Mouse (Mus musculus) MEL (cell line): ENCODE measurements around the gene Stab2. TPM values are rescaled to one million over a fixed set of nuclear protein-coding genes. Genes with fewer than 3 reads are reported as not detected.

ENCODE experiments used
- DNase-seq: peaks from one replicate; pipeline ENCODE4 v3.0.0; 2011; ENCODE audit warnings: low read depth, low spot score
- H3K27ac ChIP-seq: 2 replicates; pipeline ENCODE4 v1.5.1; 2012; ENCODE audit warnings: low read depth, mild to moderate bottlenecking, control low read depth, low read length, moderate library complexity; ENCODE audit not compliant: control insufficient read depth
- H3K27me3 ChIP-seq, 2 experiments: fragments of 150-350 bp in 1 of 2; sonication (generic) in 1 of 2; 2 replicates each; pipeline ENCODE4 v1.6.1; 2012; ENCODE audit warnings: low read length in 2 of 2, mild to moderate bottlenecking in 2 of 2, improper control_type of control experiment in 1 of 2, moderate library complexity in 1 of 2; ENCODE audit not compliant: insufficient read depth in 2 of 2, control insufficient read depth in 1 of 2
- H3K36me3 ChIP-seq, 2 experiments: 2 replicates each; pipeline ENCODE4 v1.6.1; 2012 to 2014; ENCODE audit warnings: low read length in 2 of 2, improper control_type of control experiment in 1 of 2, inconsistent platforms in 1 of 2, mild to moderate bottlenecking in 1 of 2; ENCODE audit not compliant: insufficient read depth in 2 of 2, control insufficient read depth in 1 of 2
- H3K4me1 ChIP-seq, 2 experiments: fragments of 150-350 bp in 1 of 2; sonication (generic) in 1 of 2; 2 replicates each; pipeline ENCODE4 v1.6.1; 2012; ENCODE audit warnings: low read length in 2 of 2, improper control_type of control experiment in 1 of 2, mild to moderate bottlenecking in 1 of 2; ENCODE audit not compliant: insufficient read depth in 2 of 2, control insufficient read depth in 1 of 2
- H3K4me3 ChIP-seq, 2 experiments: fragments of 150-350 bp in 1 of 2; sonication (generic) in 1 of 2; 2 replicates each; pipeline ENCODE4 v1.5.1; 2012; ENCODE audit warnings: low read depth in 2 of 2, low read length in 2 of 2, mild to moderate bottlenecking in 2 of 2, moderate library complexity in 2 of 2, control low read depth in 1 of 2, improper control_type of control experiment in 1 of 2; ENCODE audit not compliant: control insufficient read depth in 1 of 2, insufficient read depth in 1 of 2
- H3K79me2 ChIP-seq: 2 replicates; pipeline ENCODE4 v1.6.1; 2012; ENCODE audit warnings: mild to moderate bottlenecking, low read length, moderate library complexity; ENCODE audit not compliant: control insufficient read depth, poor library complexity, insufficient read depth
- H3K9ac ChIP-seq: 2 replicates; pipeline ENCODE4 v1.6.1; 2012; ENCODE audit warnings: low read depth, mild to moderate bottlenecking, control low read depth, low read length, moderate library complexity; ENCODE audit not compliant: control insufficient read depth, poor library complexity, severe bottlenecking
- H3K9me3 ChIP-seq: fragments of 150-350 bp; sonication (generic); replicated peaks from 2 replicates; pipeline ENCODE4 v1.6.1; 2012; ENCODE audit warnings: mild to moderate bottlenecking, low read length, improper control_type of control experiment, moderate library complexity; ENCODE audit not compliant: insufficient read depth
- CTCF ChIP-seq, 3 experiments: IDR thresholded peaks in 2 of 3; conservative IDR thresholded peaks in 1 of 3; 2 replicates each; pipeline ENCODE4 v1.5.1; 2011 to 2012; ENCODE audit warnings: low read length in 3 of 3, low read depth in 2 of 3, mild to moderate bottlenecking in 2 of 3, improper control_type of control experiment in 1 of 3, inconsistent platforms in 1 of 3, mixed read lengths in 1 of 3, moderate library complexity in 1 of 3; ENCODE audit not compliant: control insufficient read depth in 1 of 3, insufficient read depth in 1 of 3, poor library complexity in 1 of 3, severe bottlenecking in 1 of 3
- ELF1 ChIP-seq: IDR thresholded peaks from 2 replicates; pipeline ENCODE4 v1.6.1; 2014; ENCODE audit warnings: low read depth, mild to moderate bottlenecking, inconsistent platforms, low read length, improper control_type of control experiment, moderate library complexity
- EP300 ChIP-seq, 2 experiments: IDR thresholded peaks; 2 replicates each; pipeline ENCODE4 v1.6.1; 2011; ENCODE audit warnings: improper control_type of control experiment in 2 of 2, low read length in 2 of 2, low read depth in 1 of 2, mild to moderate bottlenecking in 1 of 2
- ETS1 ChIP-seq: IDR thresholded peaks from 2 replicates; pipeline ENCODE4 v1.6.1; 2012; ENCODE audit warnings: low read depth, mild to moderate bottlenecking, inconsistent platforms, low read length, improper control_type of control experiment, moderate library complexity
- GABPA ChIP-seq: IDR thresholded peaks from 2 replicates; pipeline ENCODE4 v1.6.1; 2012; ENCODE audit warnings: low read depth, mild to moderate bottlenecking, inconsistent platforms, low read length, improper control_type of control experiment, moderate library complexity
- GATA1 ChIP-seq: IDR thresholded peaks from 2 replicates; pipeline ENCODE4 v1.6.1; 2011; ENCODE audit warnings: low read depth, low read length, improper control_type of control experiment
- HCFC1 ChIP-seq: IDR thresholded peaks from 2 replicates; pipeline ENCODE4 v1.6.1; 2012; ENCODE audit warnings: low read depth, mild to moderate bottlenecking, inconsistent platforms, low read length, improper control_type of control experiment, moderate library complexity
- KAT2A ChIP-seq: conservative IDR thresholded peaks from 2 replicates; pipeline ENCODE4 v1.6.1; 2012; ENCODE audit warnings: low read depth, low read length, improper control_type of control experiment, inconsistent platforms
- MAX ChIP-seq: IDR thresholded peaks from 2 replicates; pipeline ENCODE4 v1.6.1; 2011; ENCODE audit warnings: low read length, improper control_type of control experiment
- MEF2A ChIP-seq: IDR thresholded peaks from 2 replicates; pipeline ENCODE4 v1.6.1; 2014; ENCODE audit warnings: low read depth, mild to moderate bottlenecking, inconsistent platforms, low read length, improper control_type of control experiment; ENCODE audit not compliant: poor library complexity, insufficient replicate concordance, severe bottlenecking; ENCODE audit errors: extremely low read depth
- MYB ChIP-seq: IDR thresholded peaks from 2 replicates; pipeline ENCODE4 v1.6.1; 2011; ENCODE audit warnings: mild to moderate bottlenecking, low read depth, low read length, improper control_type of control experiment
- MYC ChIP-seq: IDR thresholded peaks from 2 replicates; pipeline ENCODE4 v1.6.1; 2011; ENCODE audit warnings: low read depth, mild to moderate bottlenecking, low read length, improper control_type of control experiment, moderate library complexity
- NRF1 ChIP-seq: IDR thresholded peaks from 2 replicates; pipeline ENCODE4 v1.6.1; 2014; ENCODE audit warnings: low read depth, mild to moderate bottlenecking, inconsistent platforms, low read length, improper control_type of control experiment, moderate library complexity; ENCODE audit not compliant: poor library complexity, insufficient read depth, severe bottlenecking
- POLR2AphosphoS2 ChIP-seq: IDR thresholded peaks from 2 replicates; pipeline ENCODE4 v1.6.1; 2011; ENCODE audit warnings: low read length, improper control_type of control experiment
- RAD21 ChIP-seq: IDR thresholded peaks from 2 replicates; pipeline ENCODE4 v1.6.1; 2011; ENCODE audit warnings: mild to moderate bottlenecking, low read depth, low read length, improper control_type of control experiment
- RCOR1 ChIP-seq: IDR thresholded peaks from 2 replicates; pipeline ENCODE4 v1.6.1; 2012; ENCODE audit warnings: low read depth, mild to moderate bottlenecking, inconsistent platforms, low read length, improper control_type of control experiment
- SIN3A ChIP-seq: IDR thresholded peaks from 2 replicates; pipeline ENCODE4 v1.6.1; 2012; ENCODE audit warnings: low read length, improper control_type of control experiment, inconsistent platforms
- SMC3 ChIP-seq: IDR thresholded peaks from 2 replicates; pipeline ENCODE4 v1.6.1; 2011; ENCODE audit warnings: low read depth, low read length, improper control_type of control experiment
- TCF12 ChIP-seq: IDR thresholded peaks from 2 replicates; pipeline ENCODE4 v1.6.1; 2014; ENCODE audit warnings: low read depth, mild to moderate bottlenecking, inconsistent platforms, low read length, improper control_type of control experiment, moderate library complexity
- UBTF ChIP-seq: IDR thresholded peaks from 2 replicates; pipeline ENCODE4 v1.6.1; 2012; ENCODE audit warnings: low read depth, mild to moderate bottlenecking, inconsistent platforms, low read length, improper control_type of control experiment, moderate library complexity, borderline replicate concordance; ENCODE audit not compliant: insufficient read depth
- ZC3H11A ChIP-seq: IDR thresholded peaks from 2 replicates; pipeline ENCODE4 v1.6.1; 2012; ENCODE audit warnings: low read depth, mild to moderate bottlenecking, inconsistent platforms, low read length, improper control_type of control experiment
- polyA plus RNA-seq, 2 experiments: library from polyadenylated mRNA; stranded (reverse) in 1 of 2; unstranded in 1 of 2; fragments of >175 nt in 1 of 2; fragments of >200 nt in 1 of 2; gene quantifications; 2 replicates each; pipeline versions ENCODE4 v1.2.1 to v1.2.4; 2012; ENCODE audit warnings: low replicate concordance in 2 of 2, low read depth in 1 of 2; ENCODE audit not compliant: insufficient read length in 2 of 2, insufficient read depth in 1 of 2, missing spikeins in 1 of 2
- total RNA-seq: library from RNA; depleted of rRNA; stranded (reverse); fragments of 300-350 nt; gene quantifications from 2 replicates; pipeline ENCODE4 v1.2.3, GENCODE M21; 2012

Stab2 gene
- total and polyA plus RNA-seq, 3 experiments, result 0.73 to 5.1 TPM; not detected in 1

DNA sequence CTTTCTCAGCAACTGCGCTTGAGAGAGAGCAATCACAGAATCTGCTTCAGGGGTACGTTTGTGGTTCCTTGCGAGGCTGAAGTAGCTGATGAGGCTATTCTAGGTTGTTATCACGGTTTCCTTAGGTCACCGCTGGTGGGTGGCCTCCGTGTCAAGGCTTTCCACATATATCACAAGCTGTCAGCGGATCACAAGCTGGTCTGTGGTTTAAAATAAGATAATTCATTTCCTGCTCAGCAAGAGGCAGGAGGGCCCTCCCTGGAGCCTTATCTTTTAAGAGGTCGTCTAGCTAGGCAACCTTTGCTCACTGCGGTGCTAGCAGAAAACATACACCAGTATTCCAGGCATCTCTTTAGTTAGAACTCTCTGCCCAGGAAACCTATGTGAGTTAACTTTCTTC is 17.2 kb downstream of the Stab2 start (continued):
- TF ChIP-seq CTCF (IDR thresholded peaks at IDR 0.05 in 2 of 3, conservative IDR thresholded peaks at IDR 0.05 in 1 of 3; ENCODE audit: control insufficient read depth in 1 of 3, insufficient read depth in 1 of 3, low read depth in 2 of 3, low read length in 3 of 3, poor library complexity in 1 of 3, severe bottlenecking in 1 of 3), result no peak
- peak; percentile 99 for TF ChIP-seq RCOR1

DNA sequence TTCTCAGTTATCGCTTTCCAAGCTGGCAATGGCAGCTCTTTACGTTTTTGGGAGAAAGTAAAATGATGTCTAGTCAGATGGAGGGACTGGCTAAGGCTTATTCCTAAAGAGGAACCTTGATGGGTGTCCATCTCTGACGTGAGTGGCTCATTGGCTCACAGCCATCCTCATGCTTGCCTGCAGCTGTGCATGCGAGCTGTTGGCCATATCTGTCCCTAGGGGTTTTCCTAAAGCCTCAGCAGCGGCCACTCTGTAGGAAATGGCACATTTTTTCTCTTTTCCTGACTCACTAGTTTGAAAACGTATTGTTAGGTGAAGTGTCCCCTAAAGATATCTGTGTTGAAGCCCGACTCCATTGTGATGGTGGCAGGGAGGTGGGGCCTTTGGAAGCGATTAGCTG is 18.0 kb downstream of the Stab2 start:
- peak; percentile 40 for DNase-seq
- H3K4me1 ChIP-seq, result peaks cover 6 to 21% of the 10 kb centered on the region in 2 experiments
- TF ChIP-seq ETS1 (peak; percentile 39; the same call in 1 of the 2 replicates), GATA1 (no peak), EP300 (IDR thresholded peaks at IDR 0.05; ENCODE audit: low read depth in 1 of 2, low read length in 2 of 2) (0 out of 4 replicates have a peak, but pooled peaks of 1 of the 2 experiments have one; percentile 8)
- no peak overlapping the region for H3K27ac ChIP-seq
- H3K36me3 ChIP-seq, result peaks cover 0 to 16% of the 10 kb centered on the region in 2 experiments; a peak in 2 of 4 replicates
- no peak overlapping the region for H3K4me3 ChIP-seq
- H3K27me3 ChIP-seq, result no peaks in the 10 kb centered on the region; a peak in 1 of 4 replicates
- no peaks in the 10 kb centered on the region for H3K79me2 ChIP-seq
- H3K9ac ChIP-seq, result no peak overlapping the region
- H3K9me3 ChIP-seq, result no peaks in the 10 kb centered on the region

DNA sequence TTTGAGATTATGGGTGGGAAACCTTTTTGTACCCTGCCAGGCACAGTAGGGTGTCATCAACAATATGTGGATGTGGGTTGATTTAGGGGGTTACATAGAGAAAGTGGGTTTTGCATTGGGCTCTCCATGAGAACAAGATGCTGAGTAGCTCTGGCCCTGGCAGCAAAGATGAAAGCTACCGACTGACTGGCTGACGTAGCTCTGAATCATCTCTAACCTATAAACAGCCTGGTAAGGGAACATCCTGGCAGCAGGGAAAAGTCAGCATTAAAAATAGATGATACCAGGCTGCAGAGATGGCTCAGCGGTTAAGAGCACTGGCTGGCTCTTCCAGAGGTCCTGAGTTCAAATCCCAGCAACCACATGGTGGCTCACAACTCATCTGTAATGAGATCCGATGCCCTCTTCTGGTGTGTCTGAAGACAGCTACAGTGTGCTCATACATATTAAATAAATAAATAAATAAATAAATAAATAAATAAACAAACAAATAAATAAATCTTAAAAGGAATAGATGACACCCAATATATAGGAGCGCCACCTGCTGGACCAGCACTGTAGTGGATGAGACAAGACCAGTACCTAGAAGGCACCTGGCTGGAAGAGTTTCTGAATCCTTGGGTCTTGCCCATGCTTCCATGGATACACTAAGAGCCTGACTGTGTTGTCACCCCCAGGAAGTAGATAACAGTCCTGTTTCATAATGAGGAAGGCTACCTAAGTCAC is 31.7 kb downstream of the Stab2 start:
- no peak for TF ChIP-seq POLR2AphosphoS2
- TF ChIP-seq ZC3H11A, result no peak
- peak; percentile 9 for TF ChIP-seq RAD21
- TF ChIP-seq CTCF (IDR thresholded peaks at IDR 0.05 in 2 of 3, conservative IDR thresholded peaks at IDR 0.05 in 1 of 3; ENCODE audit: control insufficient read depth in 1 of 3, insufficient read depth in 1 of 3, low read depth in 2 of 3, low read length in 3 of 3, poor library complexity in 1 of 3, severe bottlenecking in 1 of 3), result peak in 2 of 3 experiments; percentile 32 to 39; a peak in 4 of 6 replicates
- Histone ChIP-seq H3K36me3 (no peaks in the 10 kb centered on the region), H3K9me3 (no peaks in the 10 kb centered on the region), H3K9ac (no peak overlapping the region), H3K27me3 (no peaks in the 10 kb centered on the region), H3K4me1 (no peaks in the 10 kb centered on the region), H3K4me3 (no peak overlapping the region), H3K79me2 (no peaks in the 10 kb centered on the region), H3K27ac (no peak overlapping the region)
- peak; percentile 46 for DNase-seq

DNA sequence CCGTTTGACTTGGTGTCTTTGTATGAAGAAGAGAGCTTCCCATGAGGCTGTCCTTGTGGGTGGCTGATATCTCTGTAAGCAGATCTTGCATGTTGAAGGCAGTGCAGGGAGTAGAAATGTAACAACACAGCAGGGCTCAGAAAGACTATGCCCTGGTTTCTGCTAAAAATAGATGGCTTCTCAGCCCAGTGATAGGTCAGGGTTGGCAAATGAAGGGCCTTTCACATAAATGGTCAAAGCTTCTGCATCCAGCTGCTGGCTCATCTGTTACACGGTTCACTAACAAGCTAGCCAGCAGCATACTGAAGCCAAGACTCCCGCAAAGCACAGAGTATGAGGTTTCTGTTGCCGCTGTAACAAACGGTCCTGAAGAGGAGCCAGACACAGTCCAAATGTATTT is 34.5 kb downstream of the Stab2 start:
- Histone ChIP-seq H3K9ac (no peak overlapping the region), H3K79me2 (no peaks in the 10 kb centered on the region), H3K27me3 (no peaks in the 10 kb centered on the region), H3K4me1 (no peaks in the 10 kb centered on the region), H3K4me3 (no peak overlapping the region), H3K9me3 (no peaks in the 10 kb centered on the region), H3K27ac (no peak overlapping the region), H3K36me3 (no peaks in the 10 kb centered on the region)
- TF ChIP-seq MEF2A (no peak), POLR2AphosphoS2 (no peak), MAX (no peak), HCFC1 (no peak), EP300 (IDR thresholded peaks at IDR 0.05; ENCODE audit: low read depth in 1 of 2, low read length in 2 of 2) (no peak), NRF1 (no peak), GATA1 (no peak), ELF1 (no peak), GABPA (no peak), MYC (no peak), ZC3H11A (no peak), KAT2A (no peak), TCF12 (no peak), SIN3A (no peak), MYB (no peak), UBTF (no peak), SMC3 (no peak)
- DNase-seq, result no peak
